Mouse (Mus musculus) frontal cortex, postnatal 25 days (tissue): ENCODE data around the gene Slc11a1.

ENCODE experiments used
- DNase-seq, 2 experiments: peaks; one replicate each; pipeline ENCODE4 v3.0.0; 2022; ENCODE audit warnings: low spot score in 2 of 2

The Slc11a1 gene

GRCm38 (mm10) chr1:74408589-74409504, 33.9 kb downstream of the Slc11a1 start, which contains the start of gene Vil1:
Gene Vil1, plus strand, starts transcription at chr1:74409376.
- DNase-seq: no peak

- no peak for DNase-seq
Observed at GRCm38 (mm10) chr1:74411753-74412325, 36.8 kb downstream of the Slc11a1 start.

- no peak for DNase-seq
Observed at GRCm38 (mm10) chr1:74412711-74413110, 37.7 kb downstream of the Slc11a1 start.

- DNase-seq: no peak
Observed at GRCm38 (mm10) chr1:74415143-74415542, 40.1 kb downstream of the Slc11a1 start.

GRCm38 (mm10) chr1:74418747-74419439, 43.9 kb downstream of the Slc11a1 start:
- DNase-seq: no peak

- DNase-seq: no peak
Observed at GRCm38 (mm10) chr1:74419440-74419794, 44.4 kb downstream of the Slc11a1 start.

- DNase-seq: no peak
Observed at GRCm38 (mm10) chr1:74423147-74423546, 48.2 kb downstream of the Slc11a1 start.

- DNase-seq: no peak
Observed at GRCm38 (mm10) chr1:74425845-74426244, 50.9 kb downstream of the Slc11a1 start.

GRCm38 (mm10) chr1:74433220-74433619, 58.2 kb downstream of the Slc11a1 start:
- no peak for DNase-seq

- no peak for DNase-seq
Observed at GRCm38 (mm10) chr1:74434596-74434995, 59.6 kb downstream of the Slc11a1 start.

GRCm38 (mm10) chr1:74435563-74435962, 60.6 kb downstream of the Slc11a1 start:
- no peak for DNase-seq
